Mouse (Mus musculus) cerebellum, adult 18-20 months (tissue): ENCODE measurements around the gene Cacna1b.

Experiments
- DNase-seq, 2 experiments: peaks; one replicate each; pipeline ENCODE4 v3.0.0; 2021

The Cacna1b gene

GRCm38 (mm10) chr2:24646452-24647146 is 116.4 kb downstream of the Cacna1b start:
- no peak for DNase-seq

- no peak for DNase-seq
Measured at GRCm38 (mm10) chr2:24642834-24643233, 120.1 kb downstream of the Cacna1b start.

GRCm38 (mm10) chr2:24638102-24638954 is 124.6 kb downstream of the Cacna1b start:
- no peak for DNase-seq

GRCm38 (mm10) chr2:24633645-24634044 is 129.3 kb downstream of the Cacna1b start:
- no peak for DNase-seq

GRCm38 (mm10) chr2:24617141-24617540 is 145.8 kb downstream of the Cacna1b start:
- DNase-seq: no peak

GRCm38 (mm10) chr2:24609789-24610188 is 153.2 kb downstream of the Cacna1b start:
- DNase-seq: no peak

- no peak for DNase-seq
Measured at GRCm38 (mm10) chr2:24608765-24609138, 154.2 kb downstream of the Cacna1b start.

GRCm38 (mm10) chr2:24607905-24608764 is 154.8 kb downstream of the Cacna1b start:
- DNase-seq: no peak

GRCm38 (mm10) chr2:24606531-24606930 is 156.4 kb downstream of the Cacna1b start:
- DNase-seq: no peak

GRCm38 (mm10) chr2:24605096-24605495 is 157.9 kb downstream of the Cacna1b start:
- DNase-seq: no peak

GRCm38 (mm10) chr2:24589426-24589825 is 173.5 kb downstream of the Cacna1b start:
- DNase-seq: no peak

- DNase-seq: no peak
Measured at GRCm38 (mm10) chr2:24587999-24588398, 175.0 kb downstream of the Cacna1b start.

GRCm38 (mm10) chr2:24574616-24575015 is 188.3 kb downstream of the Cacna1b start:
- DNase-seq: peak; percentile 32 to 56

- no peak for DNase-seq
Measured at GRCm38 (mm10) chr2:24570917-24571316, 192.0 kb downstream of the Cacna1b start.

- peak; percentile 21 to 30 for DNase-seq
Measured at GRCm38 (mm10) chr2:24568555-24568954, 194.4 kb downstream of the Cacna1b start.

GRCm38 (mm10) chr2:24562547-24563290 is 200.2 kb downstream of the Cacna1b start:
- DNase-seq: no peak

- no peak for DNase-seq
Measured at GRCm38 (mm10) chr2:24561946-24562345, 201.0 kb downstream of the Cacna1b start.

- DNase-seq: no peak
Measured at GRCm38 (mm10) chr2:24560201-24560600, 202.8 kb downstream of the Cacna1b start.

- no peak for DNase-seq
Measured at GRCm38 (mm10) chr2:24556347-24556746, 206.6 kb downstream of the Cacna1b start.

- no peak for DNase-seq
Measured at GRCm38 (mm10) chr2:24553962-24554361, 209.0 kb downstream of the Cacna1b start.
